Mouse (Mus musculus): ENCODE data around the gene Prss35. TPM values are rescaled to one million over a fixed set of nuclear protein-coding genes. Genes with fewer than 3 reads are reported as not detected.

The Prss35 gene
- total RNA-seq, 2 experiments from 2014 or later = not detected

GRCm38 (mm10) chr9:86797553-86797952 is 54.1 kb downstream of the Prss35 start:
- ATAC-seq (replicated peaks; ENCODE audit: poor library complexity) = no peak

DNA sequence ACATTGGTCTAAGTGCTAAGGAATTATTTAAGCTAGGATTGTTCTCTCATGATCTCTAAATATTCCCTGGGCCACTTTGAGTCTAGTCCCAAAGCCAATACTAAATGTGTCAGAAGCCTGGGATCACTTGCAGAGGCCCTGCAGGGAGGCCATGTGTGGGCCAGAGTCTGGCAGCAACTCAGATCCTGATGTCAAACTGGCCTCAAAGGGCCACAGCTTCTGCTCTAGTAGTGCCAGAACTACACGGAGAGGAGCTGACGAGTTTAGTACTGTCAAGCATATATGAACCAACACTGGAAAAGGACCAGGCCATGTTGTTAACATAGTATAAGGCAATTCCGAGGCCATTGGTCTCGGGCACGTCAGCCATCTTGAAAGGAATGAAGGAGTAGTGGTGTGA is 54.7 kb downstream of the Prss35 start:
- ATAC-seq (replicated peaks; ENCODE audit: poor library complexity) = no peak

DNA sequence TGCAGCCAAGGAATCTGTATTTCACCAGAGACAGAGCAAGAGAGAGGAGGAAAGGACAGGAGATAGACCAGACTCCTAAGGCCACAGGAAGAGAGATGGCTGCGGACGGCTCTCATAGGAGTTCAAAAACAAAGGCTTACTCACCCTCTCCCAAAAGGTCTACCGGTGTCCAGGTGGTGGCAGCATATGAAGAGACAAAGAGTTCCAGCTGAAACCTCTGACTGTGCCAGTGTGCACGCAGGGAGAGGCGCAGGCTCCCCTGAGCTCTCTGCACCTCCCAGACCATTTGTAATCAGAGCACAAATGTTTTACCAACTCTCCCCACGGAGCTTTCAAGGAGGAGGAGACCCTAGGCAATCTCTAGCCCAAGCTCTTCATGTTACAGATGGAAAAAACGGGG is 55.2 kb downstream of the Prss35 start:
- ATAC-seq (replicated peaks; ENCODE audit: poor library complexity) = no peak

DNA sequence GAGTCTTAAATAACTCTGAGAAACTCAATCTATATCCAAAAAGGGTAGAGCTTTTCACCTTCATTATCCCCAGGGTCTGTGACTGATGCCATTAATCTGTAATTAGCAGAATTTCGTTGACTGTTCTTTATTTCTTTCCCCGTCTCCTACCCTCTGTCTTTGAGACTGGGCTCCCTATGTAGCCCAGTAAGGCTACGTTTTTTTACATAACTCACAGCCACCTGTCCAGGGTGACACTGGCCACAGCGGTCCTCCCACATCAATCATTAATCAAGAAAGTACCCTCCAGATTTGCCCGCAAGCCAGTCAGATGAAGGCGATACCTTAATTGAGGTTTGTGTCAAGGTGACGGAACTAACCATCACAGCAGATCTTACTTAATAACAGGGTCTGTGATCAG is 55.6 kb downstream of the Prss35 start:
- no peak for ATAC-seq (replicated peaks; ENCODE audit: poor library complexity)

DNA sequence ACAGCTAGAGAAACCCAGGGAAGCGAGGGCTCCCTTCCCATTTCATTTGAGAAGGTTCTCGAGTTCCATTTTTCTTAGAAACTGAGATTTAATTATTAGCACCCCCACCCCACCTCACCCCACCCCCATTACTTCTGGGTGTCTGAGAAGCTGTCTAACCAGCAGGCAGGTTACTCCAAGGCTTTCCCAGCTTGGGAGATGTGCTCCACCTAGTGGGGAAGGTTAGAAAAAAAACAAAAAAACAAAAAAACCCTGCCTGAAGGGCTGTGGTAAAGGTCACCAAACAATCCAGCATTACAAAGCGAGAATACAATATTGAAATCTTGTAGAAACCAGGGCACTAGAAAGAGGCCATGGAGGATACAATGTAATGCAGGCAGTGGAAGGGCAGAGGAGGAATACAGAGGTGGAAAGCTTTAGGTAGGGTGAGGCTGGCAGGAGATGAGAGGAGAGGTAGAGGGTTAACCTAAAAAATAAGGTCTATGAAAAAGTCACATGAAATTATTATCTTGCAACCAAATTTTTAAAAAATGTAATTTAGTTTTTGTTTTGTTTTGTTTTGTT is 57.2 kb downstream of the Prss35 start:
- ATAC-seq (replicated peaks; ENCODE audit: poor library complexity) = peak; percentile 71

Other genes with a start within 250 kb of the Prss35 start
- 27.0 and 31.0 TPM in 2 replicates for gene Pgm3, start 171.8 kb upstream of the Prss35 start, total RNA-seq (2015)
- 25.1 and 31.6 TPM in 2 replicates for gene Pgm3, start 171.8 kb upstream of the Prss35 start, total RNA-seq (2017)
- 4.9 and 6.3 TPM in 2 replicates for gene Rwdd2a, start 171.7 kb upstream of the Prss35 start, total RNA-seq (2015)
- gene Rwdd2a, start 171.7 kb upstream of the Prss35 start, total RNA-seq (2017) = 2.5 and 5.7 TPM in 2 replicates
- 0.30 TPM in 1 of 2 replicates, not detected in the other for gene Me1, start 47.7 kb upstream of the Prss35 start, total RNA-seq (2015)
- gene Me1, start 47.7 kb upstream of the Prss35 start, total RNA-seq (2017) = 0.34 TPM in 1 of 2 replicates, not detected in the other
- not detected in 2 replicates for gene Snap91, start 137.0 kb downstream of the Prss35 start, total RNA-seq (2015)
- gene Snap91, start 137.0 kb downstream of the Prss35 start, total RNA-seq (2017) = not detected in 2 replicates